Mouse (Mus musculus): ENCODE measurements around the gene Ntrk3.

The Ntrk3 gene

DNA sequence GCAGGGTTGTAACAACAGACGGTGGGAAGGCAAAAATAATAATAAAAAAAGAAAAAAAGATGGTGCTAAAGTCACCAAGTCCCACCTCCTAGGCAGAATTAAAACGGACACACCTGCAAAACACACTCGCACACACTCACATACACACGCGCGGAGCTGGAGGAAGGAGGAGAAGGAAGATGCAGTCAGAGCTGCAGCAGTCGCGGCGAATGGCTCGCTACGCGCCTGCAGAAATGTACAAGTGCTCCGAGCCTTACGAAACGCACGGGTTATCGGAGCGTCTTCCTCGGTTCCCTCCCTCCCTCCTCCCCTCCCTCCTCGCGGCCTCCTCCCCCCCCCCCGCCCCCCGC lies 159.7 kb downstream of the Ntrk3 start:
- DNase-seq, result peak; percentile 68 to 77

DNA sequence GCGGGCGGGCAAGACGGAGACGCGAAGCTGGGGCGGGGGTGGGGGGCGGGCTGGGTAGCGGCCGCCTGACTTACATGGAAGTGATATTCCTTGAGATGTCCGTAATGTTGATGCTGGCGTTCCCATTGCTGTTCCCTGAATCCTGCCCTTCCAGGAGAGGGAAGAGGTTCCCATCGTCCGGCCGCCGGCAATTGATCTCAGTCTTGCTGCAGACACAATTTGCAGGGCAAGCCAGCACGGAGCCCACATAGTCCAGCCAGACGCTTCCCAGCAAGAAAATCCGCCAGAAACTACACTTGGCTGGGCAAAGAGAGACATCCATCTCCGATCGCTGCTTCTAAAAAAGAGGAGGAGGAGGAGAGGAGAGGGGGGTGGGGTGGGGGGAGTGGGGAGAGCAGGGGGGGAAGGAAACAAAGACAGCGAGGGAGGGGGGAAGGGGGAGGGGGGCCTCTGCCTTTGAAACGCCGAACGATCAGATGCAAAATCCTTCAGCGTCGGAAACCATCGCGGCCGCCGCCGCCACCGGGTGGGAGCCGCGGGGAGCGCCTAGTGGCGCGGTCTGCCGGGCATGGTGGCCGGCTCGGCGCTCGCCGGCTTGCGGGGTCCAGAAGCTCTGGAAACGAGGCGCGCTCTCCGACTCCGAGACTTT lies 160.2 kb downstream of the Ntrk3 start:
- DNase-seq, result peak; percentile 57 to 71

DNA sequence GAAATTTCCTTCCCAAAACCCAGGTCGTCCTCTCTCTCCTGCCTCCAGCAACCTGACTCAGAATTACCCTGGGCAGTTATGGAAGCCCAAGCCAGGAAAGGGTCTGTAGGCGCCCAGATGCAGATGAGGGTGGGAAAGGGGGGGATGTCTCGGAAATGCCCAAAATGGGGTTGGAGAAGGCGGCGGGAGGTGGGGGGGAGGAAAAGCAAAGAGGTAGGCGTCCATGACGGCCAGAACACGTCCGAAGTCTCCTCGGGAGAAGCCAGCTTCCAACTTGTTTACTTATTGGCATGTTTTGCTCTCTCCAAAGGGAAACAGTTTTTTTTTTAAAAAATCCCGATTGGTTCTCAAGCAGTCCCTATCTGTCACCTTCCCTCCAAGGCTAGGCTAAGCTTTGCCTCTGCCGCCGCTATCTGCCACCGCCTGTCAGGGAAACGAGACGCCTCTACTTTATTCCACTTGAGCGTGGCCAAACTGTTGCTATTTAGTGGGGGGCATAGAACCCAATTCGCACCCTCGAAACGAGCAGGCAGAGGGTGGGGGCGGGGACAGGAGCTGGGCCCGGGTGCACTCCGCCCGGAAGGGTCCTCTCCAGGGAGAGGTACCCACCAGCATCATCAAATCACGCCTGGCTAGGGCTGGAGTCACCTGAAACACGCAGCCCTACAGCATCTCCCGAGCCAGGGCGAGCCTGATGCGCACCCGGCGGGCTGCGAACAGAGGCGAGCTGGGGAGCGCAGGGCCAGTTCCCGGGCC lies 160.9 kb downstream of the Ntrk3 start:
- peak; percentile 59 for DNase-seq

DNA sequence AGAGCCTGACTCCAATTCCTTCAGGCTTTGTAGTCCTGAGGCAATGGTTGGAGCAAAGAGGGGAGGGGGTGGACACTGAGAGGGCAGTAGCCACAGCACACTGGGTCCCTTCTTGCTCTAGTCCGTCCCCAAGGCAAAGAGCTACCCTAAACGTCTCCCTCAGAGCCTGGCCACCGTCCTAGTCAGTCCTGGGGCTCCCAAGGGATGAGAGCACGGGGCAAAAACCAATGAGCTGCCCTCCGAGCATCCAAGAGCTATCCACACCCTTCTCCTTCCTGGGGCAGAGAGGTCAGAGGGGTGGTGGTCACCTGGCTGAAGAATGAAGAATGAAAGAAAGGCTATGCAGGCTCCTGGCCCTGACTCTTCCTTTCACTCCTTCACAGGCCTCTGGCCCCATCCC lies 161.6 kb downstream of the Ntrk3 start:
- DNase-seq, result peak; percentile 29 to 41

DNA sequence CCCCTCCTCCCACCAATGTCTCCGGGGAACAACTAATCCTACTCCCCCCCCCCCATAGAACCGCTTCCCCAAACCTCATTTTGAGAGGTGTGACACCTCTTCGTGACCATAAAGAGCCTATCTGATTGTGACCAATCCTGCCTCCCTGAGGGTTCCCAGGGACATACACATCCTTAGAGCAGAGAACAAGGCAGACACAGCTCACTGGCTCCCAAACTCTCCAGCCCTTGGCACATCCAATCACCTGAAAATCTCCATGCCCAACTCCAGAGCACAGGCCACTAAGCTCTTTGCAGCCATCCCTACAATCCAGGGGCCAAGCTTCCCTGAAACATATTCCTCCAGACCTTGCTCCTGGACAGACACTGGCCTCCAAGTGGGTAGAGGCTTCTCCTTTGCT lies 162.3 kb downstream of the Ntrk3 start:
- DNase-seq, result peak in 1 of 2 experiments; percentile 50

DNA sequence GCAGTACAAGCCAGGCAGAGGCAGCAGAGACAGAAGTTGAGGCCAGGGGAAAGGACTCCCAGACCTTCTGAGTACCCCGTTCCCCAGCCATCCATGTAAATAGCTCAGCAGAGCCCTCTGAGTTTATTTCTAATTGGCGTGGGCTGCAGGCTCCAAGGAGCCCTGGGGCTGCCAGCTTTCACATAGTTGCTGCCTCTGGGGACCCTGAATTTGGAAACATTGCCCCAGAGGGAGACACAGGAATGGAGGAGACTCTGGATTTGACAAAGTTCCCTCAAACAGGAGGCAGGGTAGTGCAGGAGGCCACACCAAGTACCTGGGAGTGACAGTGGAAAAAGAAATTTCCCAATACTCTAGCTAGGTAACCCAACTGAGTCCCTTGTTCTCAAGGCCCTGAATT lies 166.6 kb downstream of the Ntrk3 start:
- DNase-seq, result no peak

DNA sequence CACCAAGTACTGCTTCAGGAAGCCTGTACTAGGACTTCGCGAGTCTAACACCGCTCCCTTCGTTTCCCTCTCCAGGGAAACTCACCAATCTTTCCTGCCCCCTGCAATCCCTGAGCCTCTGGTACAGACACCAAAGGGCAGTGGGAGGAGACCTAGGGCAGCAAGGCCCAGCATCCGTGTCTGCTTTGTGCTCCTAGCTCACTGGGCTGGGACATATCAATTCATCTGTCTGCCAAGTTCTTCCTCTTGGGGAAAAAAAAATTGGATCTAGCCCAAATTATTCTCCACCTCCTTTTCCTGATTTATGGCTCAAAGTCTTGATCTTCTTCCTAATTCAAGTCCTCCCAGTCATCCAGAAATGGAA lies 168.6 kb downstream of the Ntrk3 start:
- no peak for DNase-seq

DNA sequence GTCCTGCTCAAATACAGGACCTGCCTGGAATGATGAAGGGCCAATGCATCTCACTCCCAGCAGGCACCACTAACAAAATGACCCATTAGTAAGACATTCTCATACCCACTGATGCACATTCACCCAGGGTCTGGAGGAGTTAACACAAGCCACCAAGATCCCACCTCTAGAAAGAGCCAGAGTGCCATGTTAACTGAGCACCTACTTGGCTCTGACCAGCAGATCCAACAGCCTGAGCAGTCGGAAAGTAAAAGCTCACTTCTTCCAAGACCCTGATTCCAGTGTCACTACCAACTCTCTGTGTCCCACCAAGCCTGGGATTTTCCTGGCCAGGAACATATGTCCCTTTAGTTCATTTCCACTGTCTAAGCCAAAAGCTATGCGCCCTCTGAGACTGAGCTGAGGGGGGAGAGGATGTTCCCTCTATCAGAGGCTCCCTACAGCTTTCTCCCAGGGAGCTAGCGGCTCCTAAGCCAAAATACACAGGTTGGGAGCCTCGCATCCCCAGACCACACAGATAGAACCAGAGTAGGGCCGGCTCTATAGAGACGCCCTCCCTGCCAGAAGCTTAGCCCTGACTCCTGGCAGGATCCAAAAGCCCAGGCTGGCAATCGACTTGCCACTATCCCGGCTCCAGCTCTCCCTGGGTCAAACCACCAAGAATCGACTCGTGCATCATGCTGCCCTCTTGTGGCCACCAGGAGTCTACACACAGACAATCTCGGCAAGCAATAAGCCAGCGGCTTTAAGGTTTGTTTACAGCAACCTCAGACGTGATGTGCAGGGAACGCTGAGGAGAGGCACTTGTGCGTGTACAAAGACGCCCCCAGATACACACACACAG lies 169.2 kb downstream of the Ntrk3 start:
- DNase-seq, result peak; percentile 90 to 92

DNA sequence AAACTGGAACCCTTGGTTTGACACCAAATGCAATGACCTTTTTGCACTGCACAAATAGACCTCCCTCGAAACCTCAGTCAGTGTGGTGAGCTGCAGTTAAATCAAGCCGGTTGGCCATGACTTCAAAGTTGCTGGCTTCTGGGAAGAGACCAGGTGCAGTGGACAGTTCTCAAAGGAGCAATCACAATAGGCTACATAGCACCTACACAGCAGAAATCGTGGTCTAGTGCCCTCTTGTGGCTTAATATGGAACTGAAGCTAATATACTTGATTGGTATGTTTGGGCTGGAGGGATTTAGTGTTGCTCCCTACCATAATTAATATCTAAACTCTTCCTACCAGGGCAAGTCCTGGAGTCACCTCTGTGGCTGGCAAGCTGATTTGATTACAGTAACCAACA lies 171.2 kb downstream of the Ntrk3 start:
- DNase-seq, result peak; percentile 72 to 79

DNA sequence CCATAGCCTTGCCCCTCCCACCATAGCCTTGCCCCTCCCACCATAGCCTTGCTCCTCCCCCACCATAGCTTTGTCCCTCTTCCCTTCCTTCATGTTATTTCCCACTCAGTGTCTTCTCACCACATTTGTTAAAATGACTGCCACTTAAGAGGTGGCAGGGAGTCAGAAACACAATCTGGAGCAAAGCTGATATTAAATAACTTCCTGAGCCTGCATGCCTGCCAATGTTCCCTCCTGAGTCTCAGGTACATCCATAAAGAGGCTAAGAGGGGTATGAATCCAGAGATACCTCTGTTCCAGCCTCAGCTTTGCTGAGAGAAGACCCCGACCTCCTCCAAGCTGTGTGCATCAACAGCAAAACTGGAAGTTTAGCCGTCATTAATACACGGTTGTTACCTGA lies 172.4 kb downstream of the Ntrk3 start:
- DNase-seq, result no peak

DNA sequence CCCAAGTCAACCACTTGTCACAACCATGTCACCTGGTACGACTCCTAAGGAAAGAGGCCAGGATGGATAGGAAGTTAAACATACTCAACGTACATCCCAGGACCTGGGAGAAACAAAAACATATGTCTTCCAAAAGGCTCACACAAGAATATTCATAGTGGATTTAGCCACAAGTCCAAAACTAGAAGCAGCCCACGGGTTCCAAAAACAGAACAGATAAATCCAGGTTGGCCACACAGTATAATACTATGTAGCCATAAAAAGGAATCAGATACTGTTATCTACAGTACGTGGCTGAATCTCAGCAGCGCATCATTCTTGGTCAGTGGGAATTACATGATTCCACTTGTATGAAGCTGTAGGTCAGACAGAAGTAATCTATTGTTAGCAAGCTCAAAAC lies 179.3 kb downstream of the Ntrk3 start:
- DNase-seq, result no peak

DNA sequence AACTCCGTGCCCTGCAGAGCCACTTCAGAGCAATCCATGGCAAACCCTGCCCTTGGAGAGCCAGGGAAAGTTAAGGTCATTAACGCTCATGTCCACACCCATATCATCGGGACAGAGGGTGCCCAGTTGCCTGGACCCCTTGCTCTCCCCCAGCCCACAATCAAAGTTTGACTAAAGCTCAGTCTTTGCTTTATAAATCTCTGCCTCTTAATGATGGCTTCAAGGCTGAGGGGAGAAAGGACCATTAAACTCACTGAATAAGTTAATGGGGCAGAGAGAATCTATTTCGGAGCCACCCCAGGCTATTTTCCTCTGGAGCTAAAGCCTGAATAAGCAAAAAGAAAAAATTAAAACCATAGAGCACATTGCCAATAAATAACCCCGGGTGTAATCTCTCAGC lies 182.3 kb downstream of the Ntrk3 start:
- DNase-seq, result no peak

DNA sequence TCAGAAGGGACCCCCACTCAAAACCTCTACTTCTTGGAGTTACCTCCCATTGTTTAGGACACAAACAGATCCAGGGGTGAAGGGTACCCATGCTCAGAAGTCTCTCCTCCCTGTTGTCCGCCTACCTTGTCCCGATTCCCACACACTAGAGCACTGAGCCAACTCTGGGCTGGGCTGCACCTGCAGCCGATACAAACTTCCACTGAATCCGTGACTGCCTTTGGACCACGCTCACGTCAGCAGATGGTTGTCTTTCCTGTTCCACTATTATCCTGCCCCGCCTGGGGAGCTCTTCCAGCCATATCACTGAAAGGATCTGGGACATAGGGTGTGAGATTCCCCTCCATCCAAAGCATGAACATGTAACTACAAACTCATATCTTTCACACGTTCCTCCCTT lies 188.4 kb downstream of the Ntrk3 start:
- peak; percentile 52 to 76 for DNase-seq

DNA sequence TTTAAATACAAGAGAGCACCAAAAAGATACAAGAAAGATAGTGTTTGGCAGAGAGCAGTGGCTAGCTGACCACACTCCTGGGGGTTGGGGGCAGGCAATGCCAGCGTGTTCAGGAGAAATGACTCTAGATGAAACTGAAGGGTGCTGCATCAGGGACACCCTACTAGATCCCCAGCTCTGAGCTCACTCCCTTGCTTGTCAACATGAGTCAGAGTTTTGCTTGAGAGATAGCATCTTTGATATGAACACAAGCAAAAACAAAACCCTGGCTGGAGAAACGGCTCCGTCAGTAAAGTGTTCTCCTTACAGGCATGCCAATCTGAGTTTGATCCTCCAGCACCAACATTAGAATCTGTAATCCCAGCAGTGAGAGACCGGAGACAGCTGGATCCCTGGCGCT lies 189.1 kb downstream of the Ntrk3 start:
- DNase-seq, result no peak

DNA sequence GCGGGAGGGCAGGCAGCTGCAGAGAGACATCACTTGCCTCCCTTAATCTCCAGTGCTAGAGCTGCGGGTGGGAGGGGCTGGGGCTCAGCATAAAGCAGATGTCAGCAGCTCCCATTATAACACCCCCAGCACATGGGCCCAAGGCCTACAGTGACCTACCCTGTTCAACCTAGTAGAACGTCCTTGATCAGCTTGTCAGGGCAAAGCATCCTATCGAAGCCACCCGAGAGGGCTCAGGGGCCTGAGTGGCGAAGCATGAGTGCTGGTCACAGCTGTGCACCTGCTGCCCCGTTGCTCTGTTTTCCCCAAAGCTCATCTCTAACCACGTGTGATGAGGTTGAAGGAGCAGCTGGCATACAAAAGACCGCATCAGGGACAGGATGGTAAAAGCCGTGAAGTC lies 191.3 kb downstream of the Ntrk3 start:
- no peak for DNase-seq

DNA sequence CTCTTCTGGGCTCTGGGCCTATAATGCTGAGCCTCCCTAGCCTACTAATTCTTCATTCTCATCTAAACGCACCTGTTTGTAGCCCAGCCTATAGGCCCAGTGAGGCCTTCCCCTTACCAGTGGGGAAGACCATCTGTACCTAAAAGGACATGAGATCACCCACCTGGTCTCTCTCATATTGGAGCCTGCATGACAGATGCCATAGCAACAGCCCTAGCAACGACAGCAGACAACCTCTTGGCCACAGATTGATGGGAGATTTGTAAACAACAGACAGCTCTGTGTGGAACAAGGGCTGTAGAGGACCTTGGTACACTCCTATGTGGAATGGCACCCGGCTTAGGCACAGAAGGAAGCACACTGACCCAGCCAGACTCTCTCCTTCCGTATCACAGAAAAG lies 195.3 kb downstream of the Ntrk3 start:
- DNase-seq, result peak; percentile 46 to 56

DNA sequence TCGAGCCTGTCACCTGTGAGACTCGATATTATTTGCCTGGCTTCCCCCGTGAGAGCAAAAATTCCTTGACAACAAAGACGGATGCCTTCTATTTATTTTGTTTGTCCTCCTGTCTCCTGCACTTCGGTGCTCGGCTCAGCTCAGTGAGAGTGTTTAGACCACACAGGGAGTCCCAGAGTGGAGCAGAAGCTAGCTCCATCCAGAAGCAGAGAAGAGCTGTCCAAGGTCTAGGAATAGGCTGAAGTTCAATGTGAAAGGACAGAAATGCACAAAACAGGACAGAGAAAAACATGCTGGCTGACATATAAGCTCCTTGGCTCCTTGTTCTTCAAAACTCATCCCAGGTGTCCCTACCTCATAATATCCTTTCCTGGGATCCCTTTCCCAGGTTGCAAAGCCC lies 207.5 kb downstream of the Ntrk3 start:
- no peak for DNase-seq

DNA sequence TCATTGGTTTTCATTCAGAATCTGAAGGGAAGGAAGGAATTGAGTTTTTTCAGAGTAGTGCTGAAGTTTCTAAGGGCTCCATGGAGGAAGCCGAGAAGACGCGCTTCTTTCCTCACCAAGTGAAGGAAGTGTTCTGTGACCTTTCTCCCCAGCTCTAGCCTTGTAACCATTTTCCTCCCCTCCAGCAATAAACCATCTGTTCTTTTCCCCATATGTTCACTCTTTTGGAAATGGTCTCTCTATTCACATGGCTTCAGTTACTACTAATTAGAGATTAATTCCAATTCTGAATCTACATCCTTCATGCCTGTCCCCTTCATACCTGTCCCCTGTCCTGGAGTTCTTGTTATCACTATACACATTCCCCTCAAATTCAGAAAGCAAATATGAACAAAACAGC lies 209.8 kb downstream of the Ntrk3 start:
- no peak for DNase-seq

DNA sequence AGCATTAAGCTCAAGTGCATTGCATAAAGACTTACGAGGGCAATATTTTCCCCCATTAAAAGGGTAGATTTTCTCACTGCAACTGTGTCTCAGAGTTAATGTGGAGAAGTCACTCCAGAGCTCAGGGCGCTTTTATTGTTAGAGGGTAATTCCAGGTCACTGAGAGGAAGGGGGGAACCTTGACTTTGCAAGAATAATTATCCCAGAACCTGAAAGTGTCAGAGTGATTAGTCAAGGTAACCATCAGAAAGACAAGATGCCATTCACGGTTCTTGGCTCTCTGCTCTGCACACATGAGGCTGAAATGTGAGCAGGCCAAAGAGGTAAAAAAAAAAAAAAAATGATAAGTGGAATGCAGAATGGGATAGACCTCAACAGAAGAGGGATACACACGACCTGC lies 210.2 kb downstream of the Ntrk3 start:
- DNase-seq, result no peak

DNA sequence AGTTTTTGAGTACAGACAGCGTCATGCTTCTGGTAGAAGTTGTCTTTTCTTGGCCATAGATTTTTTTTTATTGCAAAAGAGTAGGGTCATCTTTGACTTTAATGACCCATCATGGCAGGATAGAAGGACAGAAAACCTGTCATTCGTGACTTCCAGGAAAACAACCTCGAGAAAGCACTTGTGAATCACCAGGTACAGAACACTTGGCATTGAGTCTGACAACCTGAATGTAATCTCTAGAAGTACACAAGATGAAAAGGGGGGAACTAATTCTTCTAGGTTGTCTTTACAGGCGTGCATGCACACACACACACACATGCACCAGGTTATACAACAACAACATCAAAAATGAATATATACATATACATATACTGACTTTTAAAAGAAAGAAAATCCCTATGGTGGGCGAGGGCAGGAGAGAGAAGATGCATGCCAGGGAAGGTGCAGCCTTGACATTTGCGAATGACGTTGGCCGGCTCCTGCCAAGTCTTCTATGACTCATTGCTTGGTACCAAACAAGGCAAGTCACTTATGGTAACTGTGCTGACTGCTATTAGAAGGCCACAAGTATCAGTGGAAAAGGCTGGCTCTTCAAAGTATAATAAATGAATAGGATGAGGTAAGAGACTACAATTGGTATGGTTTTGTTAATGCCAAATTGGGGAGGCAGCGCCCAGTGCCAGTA lies 217.4 kb downstream of the Ntrk3 start:
- peak; percentile 30 to 52 for DNase-seq

DNA sequence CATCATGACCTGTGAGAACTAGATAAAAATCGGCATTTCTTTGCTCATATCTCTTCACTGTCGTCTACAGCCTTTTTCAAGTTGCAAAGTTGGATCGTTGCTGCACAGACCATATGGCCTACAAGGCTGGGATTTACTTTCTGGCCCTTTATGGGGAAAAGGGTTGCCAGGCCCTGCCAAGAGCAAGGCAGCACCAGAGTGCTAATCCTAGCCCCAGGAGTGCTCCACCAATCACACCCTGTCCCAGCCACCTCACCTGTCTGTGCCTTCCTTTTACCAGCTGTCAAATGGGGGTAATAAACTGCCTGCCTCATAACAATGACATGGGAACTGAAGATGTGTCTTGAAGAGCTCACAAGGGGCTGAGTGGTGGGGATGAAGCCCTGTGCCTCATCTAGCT lies 218.1 kb downstream of the Ntrk3 start:
- DNase-seq, result peak; percentile 35 to 70

DNA sequence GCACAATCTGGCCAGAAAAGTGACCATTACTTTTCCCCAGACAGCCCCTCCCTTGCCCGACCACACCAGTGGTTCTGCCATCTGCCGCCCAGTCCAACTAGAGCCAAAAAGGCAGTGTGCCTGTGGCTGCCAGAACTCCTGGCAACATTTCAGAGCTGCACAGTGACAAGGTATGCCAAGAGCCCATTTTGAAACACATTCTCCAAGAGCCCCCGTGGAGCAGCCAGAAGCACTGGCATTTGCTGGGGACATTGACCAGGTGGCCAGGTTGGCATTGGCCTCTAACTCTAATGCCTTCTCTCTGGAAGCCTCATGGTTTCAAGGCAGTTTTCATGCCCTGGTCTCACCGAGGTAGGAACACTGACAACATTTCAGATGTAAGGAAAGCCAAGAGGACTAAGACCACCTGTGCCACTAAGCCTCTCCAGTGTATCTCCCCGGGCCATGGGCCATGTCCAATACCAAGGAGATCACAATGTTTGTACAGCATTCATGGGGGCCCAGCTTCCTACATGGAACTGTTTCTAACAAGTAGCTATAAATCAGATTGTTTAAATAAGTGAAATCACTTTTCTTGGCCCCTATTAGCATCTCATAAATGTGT lies 218.9 kb downstream of the Ntrk3 start:
- peak; percentile 97 to 98 for DNase-seq

DNA sequence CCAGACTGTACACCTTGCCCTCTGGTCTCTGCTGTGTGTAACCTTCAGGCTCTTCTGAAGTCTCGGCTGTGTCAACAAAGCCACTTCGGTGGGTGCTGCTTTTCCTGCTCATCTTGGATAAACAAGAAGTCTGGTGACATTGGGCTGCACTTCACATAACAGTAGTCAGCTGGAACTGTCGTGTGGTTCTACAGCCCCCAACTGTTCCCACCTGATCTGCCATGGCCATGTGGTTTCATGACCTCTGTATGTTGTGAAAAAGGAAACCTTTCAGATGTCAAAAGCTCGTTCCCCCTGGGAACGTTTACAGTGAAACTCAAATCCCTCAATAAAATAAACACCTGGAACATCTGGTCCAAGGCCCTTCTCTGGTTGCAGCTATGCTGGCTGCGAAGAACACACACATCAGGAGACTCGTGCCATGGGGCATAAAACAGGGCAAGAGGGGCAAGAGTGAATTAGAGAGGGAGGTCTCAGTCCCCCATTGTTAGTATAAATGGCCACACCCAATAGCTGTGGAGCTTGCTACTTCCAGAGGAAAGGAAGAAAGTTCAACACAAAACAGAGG lies 222.7 kb downstream of the Ntrk3 start:
- DNase-seq, result no peak

All from cerebellum, postnatal 14 days (tissue).